Mouse (Mus musculus): ENCODE data around the gene Amz2.

- TF ChIP-seq GATA1 (IDR thresholded peaks at IDR 0.05; ENCODE audit: low read length) (no peak), TAL1 (IDR thresholded peaks at IDR 0.05; ENCODE audit: low read length) (no peak)
These were observed 30.5 kb downstream of the Amz2 start for GRCm38 (mm10) chr11:109456261-109456660.

Data from erythroblast, embryonic 14.5 days (primary cell).